Mouse (Mus musculus): ENCODE measurements around the gene Lca5.

GRCm38 (mm10) chr9:83399414-83399813 lies 41.5 kb downstream of the Lca5 start:
- TF ChIP-seq CTCF (IDR thresholded peaks at IDR 0.05; ENCODE audit: insufficient read depth, low read depth, low read length) (no peak), POLR2A (IDR thresholded peaks at IDR 0.05; ENCODE audit: insufficient read depth, low read depth, low read length) (no peak)

All from olfactory bulb, adult 2 months (tissue).